Mouse (Mus musculus): ENCODE data around the gene Fam208a. TPM values are rescaled to one million over a fixed set of nuclear protein-coding genes. Genes with fewer than 3 reads are reported as not detected.

Gene Fam208a
- polyA plus RNA-seq, 1 experiment from 2014 or later: 18.6 TPM

DNA sequence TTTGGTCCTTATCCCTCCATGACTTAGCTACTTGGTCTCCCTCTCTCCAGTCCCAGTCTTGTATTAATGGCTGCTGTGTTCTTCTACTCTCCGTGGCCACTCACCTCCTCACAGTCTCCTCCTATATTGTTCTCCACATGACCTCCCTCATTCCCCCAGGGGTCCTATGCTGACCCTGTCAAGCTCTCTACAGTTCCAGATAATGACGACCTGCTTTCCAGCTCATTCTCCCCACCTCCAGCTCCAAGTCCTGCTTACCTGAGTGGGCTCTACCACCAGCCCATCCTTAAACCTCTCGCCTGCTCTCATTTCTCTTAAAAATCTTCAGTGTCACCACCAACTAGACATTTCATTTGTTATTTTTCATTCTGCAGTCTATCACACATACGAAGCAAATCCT, 72.5 kb downstream of the Fam208a start:
- H3K4me2 ChIP-seq (replicated peaks; ENCODE audit: low read depth, low read length): no peak overlapping the region
- H3K27me3 ChIP-seq (ENCODE audit: control insufficient read depth, insufficient read depth, low read length): no peaks in the 10 kb centered on the region
- no peak overlapping the region for H3K9ac ChIP-seq (ENCODE audit: low read depth, low read length)
- 88% methylated on average over 4 of the region's 4 CpGs for WGBS
- no peak for ATAC-seq (ENCODE audit: low FRiP score, low TSS enrichment)
- no peaks in the 10 kb centered on the region for H3K9me3 ChIP-seq (ENCODE audit: control insufficient read depth, low read length)
- H3K36me3 ChIP-seq (ENCODE audit: control insufficient read depth, insufficient read depth, low read length): peaks cover 10% of the 10 kb centered on the region
- no peaks in the 10 kb centered on the region for H3K4me1 ChIP-seq (ENCODE audit: control insufficient read depth, insufficient read depth, low read length)
- H3K4me3 ChIP-seq (ENCODE audit: low read length): no peak overlapping the region
- H3K27ac ChIP-seq (ENCODE audit: low read depth, low read length): no peak overlapping the region

GRCm38 (mm10) chr14:27507894-27508643, 79.4 kb downstream of the Fam208a start, which contains the start of gene Ccdc66:
Gene Ccdc66 (minus strand): TSS chr14:27508460.
- Histone ChIP-seq H3K4me1 (ENCODE audit: control insufficient read depth, insufficient read depth, low read length) (peaks cover 3% of the 10 kb centered on the region; the same call in 1 of the 2 replicates), H3K9me3 (ENCODE audit: control insufficient read depth, low read length) (no peaks in the 10 kb centered on the region), H3K27me3 (ENCODE audit: control insufficient read depth, insufficient read depth, low read length) (no peaks in the 10 kb centered on the region), H3K36me3 (ENCODE audit: control insufficient read depth, insufficient read depth, low read length) (peaks cover 2% of the 10 kb centered on the region; the same call in 1 of the 2 replicates), H3K4me3 (ENCODE audit: low read length) (peak within 1 kb of the TSS; percentile 71), H3K27ac (ENCODE audit: low read depth, low read length) (peak within 1 kb of the TSS; percentile 39; the same call in 1 of the 2 replicates), H3K4me2 (replicated peaks; ENCODE audit: low read depth, low read length) (peak within 1 kb of the TSS; percentile 67), H3K9ac (ENCODE audit: low read depth, low read length) (peak within 1 kb of the TSS; percentile 74)
- WGBS: under 1% methylated on average over 50 of the region's 51 CpGs
- peak; percentile 98 for ATAC-seq (ENCODE audit: low FRiP score, low TSS enrichment)

DNA sequence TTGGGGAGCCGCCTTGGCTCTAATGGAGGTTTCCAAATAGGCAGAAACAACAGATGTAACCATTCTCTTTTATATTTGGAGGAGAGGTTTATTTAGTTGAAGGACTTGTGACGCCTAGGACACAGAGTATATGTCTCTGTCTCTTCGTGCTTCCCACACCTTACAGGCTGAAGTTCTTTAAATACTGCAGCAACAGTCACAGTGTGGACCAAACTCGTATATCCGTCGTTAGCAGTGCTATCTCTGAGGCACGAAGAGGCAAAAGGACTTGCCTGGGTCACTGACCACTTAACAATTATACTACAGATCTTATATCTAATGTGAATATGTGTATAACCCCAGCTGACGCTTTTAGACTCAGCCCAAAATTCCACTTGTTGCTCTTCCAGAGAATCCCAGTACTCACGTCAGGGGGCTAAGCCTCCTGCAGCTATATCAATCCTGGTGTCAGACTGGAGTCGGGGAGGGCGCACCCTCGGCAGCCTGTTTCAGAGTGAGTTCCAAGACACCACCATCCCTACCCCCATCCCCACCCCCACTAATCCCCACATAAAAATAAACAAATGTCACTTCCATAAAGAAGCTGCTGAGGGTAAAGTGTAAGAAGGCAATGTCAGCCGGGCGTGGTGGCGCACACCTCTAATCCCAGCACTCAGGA, 80.1 kb downstream of the Fam208a start:
- 31% methylated on average over 15 of the region's 15 CpGs for WGBS
- Histone ChIP-seq H3K9me3 (ENCODE audit: control insufficient read depth, low read length) (no peaks in the 10 kb centered on the region), H3K4me1 (ENCODE audit: control insufficient read depth, insufficient read depth, low read length) (peaks cover 3% of the 10 kb centered on the region; the same call in 1 of the 2 replicates), H3K36me3 (ENCODE audit: control insufficient read depth, insufficient read depth, low read length) (peaks cover 2% of the 10 kb centered on the region; the same call in 1 of the 2 replicates), H3K4me2 (replicated peaks; ENCODE audit: low read depth, low read length) (peak overlapping the region; percentile 67), H3K27ac (ENCODE audit: low read depth, low read length) (peak overlapping the region; percentile 39; the same call in 1 of the 2 replicates), H3K9ac (ENCODE audit: low read depth, low read length) (peak overlapping the region; percentile 74; the same call in 1 of the 2 replicates), H3K4me3 (ENCODE audit: low read length) (peak overlapping the region; percentile 71), H3K27me3 (ENCODE audit: control insufficient read depth, insufficient read depth, low read length) (no peaks in the 10 kb centered on the region)
- peak; percentile 60 for ATAC-seq (ENCODE audit: low FRiP score, low TSS enrichment)

GRCm38 (mm10) chr14:27524541-27524940, 95.9 kb downstream of the Fam208a start:
- H3K27me3 ChIP-seq (ENCODE audit: control insufficient read depth, insufficient read depth, low read length): no peaks in the 10 kb centered on the region
- no peak overlapping the region for H3K4me3 ChIP-seq (ENCODE audit: low read length)
- H3K9ac ChIP-seq (ENCODE audit: low read depth, low read length): no peak overlapping the region
- no peaks in the 10 kb centered on the region for H3K36me3 ChIP-seq (ENCODE audit: control insufficient read depth, insufficient read depth, low read length)
- no peak overlapping the region for H3K4me2 ChIP-seq (replicated peaks; ENCODE audit: low read depth, low read length)
- H3K9me3 ChIP-seq (ENCODE audit: control insufficient read depth, low read length): no peaks in the 10 kb centered on the region
- ATAC-seq (ENCODE audit: low FRiP score, low TSS enrichment): no peak
- H3K27ac ChIP-seq (ENCODE audit: low read depth, low read length): no peak overlapping the region
- H3K4me1 ChIP-seq (ENCODE audit: control insufficient read depth, insufficient read depth, low read length): no peaks in the 10 kb centered on the region

Small RNA genes lying within 50 kb of the gene (microRNA-seq; reads per million reads assigned to microRNA genes)
- not detected for gene Gm23633

Other genes with a start within 250 kb of the Fam208a start
- 11.3 and 14.6 TPM in 2 replicates for gene Ccdc66, start 79.6 kb downstream of the Fam208a start, polyA plus RNA-seq (2014; fragmentation: Nextera tagmentation; extraction: Ambion mirVana)
- 6.8 and 7.3 TPM in 2 replicates for gene Erc2, start 193.6 kb downstream of the Fam208a start, polyA plus RNA-seq (2014; fragmentation: Nextera tagmentation; extraction: Ambion mirVana)

Measured in kidney, embryonic 14.5 days (tissue).